Mouse (Mus musculus) gastrocnemius, postnatal 36 days (tissue): ENCODE results near the gene Smok3c. TPM values are rescaled to one million over a fixed set of nuclear protein-coding genes. Genes with fewer than 3 reads are reported as not detected.
"Not testable (repeated sequence)": the region's sequence is repeated elsewhere in the genome, so short reads cannot be mapped to it uniquely, and the experiment has no call there.

Experiments used
- DNase-seq, 2 experiments: peaks; one replicate each; pipeline ENCODE4 v3.0.0; 2022
- intact Hi-C: fragments of 180-260 bp; cut with DNase I; formaldehyde crosslinking; loops from one replicate; pipeline ENCODE4 v1.15.1; 2025
- total RNA-seq, 2 experiments: library from RNA; stranded (reverse); gene quantifications; 2 replicates each; pipeline ENCODE4 v1.2.3; 2021

Gene Smok3c
- total RNA-seq, 2 experiments from 2014 or later, result not detected

GRCm38 (mm10) chr5:138092771-138093170, 39.8 kb downstream of the Smok3c start:
- intact Hi-C loops, result no loop called here
- no peak for DNase-seq

- intact Hi-C loops, result no loop called here
- no peak for DNase-seq
Measured at GRCm38 (mm10) chr5:138094474-138094873, 41.5 kb downstream of the Smok3c start.

- intact Hi-C loops, result no loop called here
Measured at GRCm38 (mm10) chr5:138104976-138105375, 52.0 kb downstream of the Smok3c start.

GRCm38 (mm10) chr5:138107130-138107529, 54.1 kb downstream of the Smok3c start:
- intact Hi-C loops, result no loop called here
- DNase-seq, result no peak

More at GRCm38 (mm10) chr5:138104976-138105375, 52.0 kb downstream of the Smok3c start:
- no peak for DNase-seq

GRCm38 (mm10) chr5:138109847-138110396, 56.9 kb downstream of the Smok3c start:
- DNase-seq, intact Hi-C loops: not testable (repeated sequence)

Other genes with a start within 250 kb of the Smok3c start
- under 1 TPM; 0.10 to 0.59 TPM for gene Pilra, start 216.9 kb upstream of the Smok3c start, total RNA-seq
- not detected for gene Pilrb1, start 195.1 kb upstream of the Smok3c start, total RNA-seq
- under 1 TPM in 1 of 2 experiments, not detected in 1; 0.23 TPM for gene Pilrb2, start 181.4 kb upstream of the Smok3c start, total RNA-seq
- gene Cyp3a13, start 131.6 kb upstream of the Smok3c start, total RNA-seq, result under 1 TPM in 1 of 2 experiments, not detected in 1; 0.07 TPM
- under 1 TPM; 0.59 to 0.99 TPM for gene Gjc3, start 90.1 kb upstream of the Smok3c start, total RNA-seq
- gene Azgp1, start 71.7 kb upstream of the Smok3c start, total RNA-seq, result under 1 TPM in 1 of 2 experiments, not detected in 1; 0.46 TPM
- gene Smok3a, start 31.9 kb upstream of the Smok3c start, total RNA-seq, result not detected
- not detected for gene Smok3b, start 31.8 kb upstream of the Smok3c start, total RNA-seq
- 10 to 100 TPM in 1 of 2 experiments, 1 to 10 TPM in 1; 7.0 to 10.2 TPM for gene Zkscan1, start 31.9 kb downstream of the Smok3c start, total RNA-seq
- 10 to 100 TPM; 10.1 to 12.8 TPM for gene Zscan21, start 63.7 kb downstream of the Smok3c start, total RNA-seq
- gene Zfp113, start 102.5 kb downstream of the Smok3c start, total RNA-seq, result 1 to 10 TPM; 2.5 to 5.4 TPM
- 10 to 100 TPM; 92.5 to 95.9 TPM for gene Cops6, start 107.9 kb downstream of the Smok3c start, total RNA-seq
- gene Ap4m1, start 118.8 kb downstream of the Smok3c start, total RNA-seq, result 1 to 10 TPM; 6.9 to 8.3 TPM
- gene Mcm7, start 119.2 kb downstream of the Smok3c start, total RNA-seq, result 1 to 10 TPM; 7.6 to 8.7 TPM
- 10 to 100 TPM; 27.2 to 29.1 TPM for gene Taf6, start 134.3 kb downstream of the Smok3c start, total RNA-seq
- gene Cnpy4, start 134.3 kb downstream of the Smok3c start, total RNA-seq, result 1 to 10 TPM; 3.7 to 3.8 TPM
- 1 to 10 TPM; 1.4 to 1.6 TPM for gene Mblac1, start 141.1 kb downstream of the Smok3c start, total RNA-seq
- under 1 TPM; 0.10 to 0.35 TPM for gene Nxpe5, start 172.7 kb downstream of the Smok3c start, total RNA-seq
- 10 to 100 TPM; 45.2 to 49.9 TPM for gene Lamtor4, start 202.3 kb downstream of the Smok3c start, total RNA-seq
- 1 to 10 TPM; 2.2 to 3.3 TPM for gene BC037034, start 210.8 kb downstream of the Smok3c start, total RNA-seq
- gene Gal3st4, start 219.6 kb downstream of the Smok3c start, total RNA-seq, result under 1 TPM; 0.12 to 0.18 TPM
- gene Gm43720, start 226.8 kb downstream of the Smok3c start, total RNA-seq, result not detected
- gene Gpc2, start 226.8 kb downstream of the Smok3c start, total RNA-seq, result not detected
- not detected for gene Stag3, start 227.0 kb downstream of the Smok3c start, total RNA-seq